Mouse (Mus musculus) spleen, adult 12 weeks (tissue): ENCODE data around the gene Cox18.
"Not testable (repeated sequence)": the region's sequence is repeated elsewhere in the genome, so short reads cannot be mapped to it uniquely, and the experiment has no call there.

ENCODE experiments used
- DNase-seq: peaks from one replicate; pipeline ENCODE4 v3.0.0; 2022; ENCODE audit warnings: low spot score

The Cox18 gene

DNA sequence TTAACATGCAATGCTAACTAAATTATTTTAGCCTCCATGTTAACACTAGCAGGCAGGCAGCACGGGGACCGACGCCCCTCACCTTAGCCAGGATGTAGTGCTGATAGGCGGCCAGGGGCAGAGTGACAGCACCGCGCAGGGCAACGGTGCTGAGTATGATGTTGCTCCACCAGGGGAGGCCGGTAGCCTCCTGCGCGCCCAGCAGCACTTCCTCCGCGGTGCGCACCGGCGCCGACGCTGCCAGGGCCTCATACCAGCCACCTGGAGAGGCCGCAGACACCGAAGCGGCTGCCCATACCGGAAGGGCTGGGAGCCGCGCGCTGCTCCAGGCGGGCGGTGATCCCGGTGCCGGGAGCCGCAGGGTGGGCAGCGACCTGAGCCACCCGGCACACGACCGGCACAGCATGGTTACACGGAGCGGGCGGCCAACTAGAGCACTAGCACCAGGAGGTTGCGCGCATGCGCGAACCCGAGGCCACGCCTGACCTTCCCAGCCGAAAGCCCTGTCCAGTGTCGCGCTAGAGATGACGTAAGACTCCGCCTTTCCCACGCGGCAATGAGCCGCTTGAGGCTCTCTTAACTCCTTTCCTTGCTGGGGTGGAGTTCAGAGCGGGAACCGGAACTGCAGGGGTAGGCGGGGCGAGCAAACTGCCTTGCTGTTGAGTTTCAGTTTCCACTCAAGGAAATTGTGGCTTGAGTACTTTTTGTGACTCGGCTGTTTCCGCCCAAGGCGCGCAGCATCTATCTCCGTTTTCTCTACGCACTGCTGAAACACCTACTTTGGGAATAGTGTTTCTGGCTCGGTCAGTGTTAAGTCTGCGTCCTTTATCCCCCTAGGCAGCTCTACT lies at the start of gene Cox18:
Gene Cox18, minus strand, starts transcription at position 468 of the 848 bp plus-strand sequence.
- peak; percentile 98 for DNase-seq

DNA sequence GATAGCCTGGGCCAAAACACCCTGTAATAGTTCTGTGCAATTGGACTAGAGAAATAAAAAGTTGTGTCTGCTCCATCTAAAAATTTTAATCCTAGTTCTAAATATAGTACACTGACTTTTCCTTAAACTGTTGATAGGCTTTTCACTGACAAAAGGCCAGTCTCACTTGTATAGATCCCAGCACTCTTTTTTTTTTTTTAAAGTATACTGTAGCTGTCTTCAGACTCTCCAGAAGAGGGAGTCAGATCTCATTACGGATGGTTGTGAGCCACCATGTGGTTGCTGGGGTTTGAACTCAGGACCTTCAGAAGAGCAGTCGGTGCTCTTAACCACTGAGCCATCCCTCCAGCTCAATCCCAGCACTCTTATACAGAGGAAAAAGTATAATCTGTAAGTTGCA lies 38.4 kb upstream of the Cox18 start:
- not testable (repeated sequence) for DNase-seq

DNA sequence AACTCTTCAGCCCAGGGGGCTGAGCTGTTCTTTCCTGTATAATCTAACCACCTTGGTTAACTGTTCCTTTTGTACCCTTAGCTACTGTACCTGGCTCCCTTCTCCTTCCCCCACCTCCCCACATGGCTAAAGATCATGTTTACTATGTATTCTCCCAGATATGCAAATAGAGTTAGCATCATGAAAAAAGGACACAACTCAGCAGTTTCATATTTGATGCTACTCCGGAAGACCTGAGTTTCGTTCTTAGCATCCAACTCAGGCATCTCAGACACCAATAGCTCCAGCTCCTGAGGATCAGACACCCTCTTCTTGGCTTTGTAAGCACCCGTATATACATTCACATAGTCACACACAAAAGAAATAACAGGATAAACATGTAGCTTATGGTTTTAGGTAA lies 33.2 kb upstream of the Cox18 start:
- no peak for DNase-seq

DNA sequence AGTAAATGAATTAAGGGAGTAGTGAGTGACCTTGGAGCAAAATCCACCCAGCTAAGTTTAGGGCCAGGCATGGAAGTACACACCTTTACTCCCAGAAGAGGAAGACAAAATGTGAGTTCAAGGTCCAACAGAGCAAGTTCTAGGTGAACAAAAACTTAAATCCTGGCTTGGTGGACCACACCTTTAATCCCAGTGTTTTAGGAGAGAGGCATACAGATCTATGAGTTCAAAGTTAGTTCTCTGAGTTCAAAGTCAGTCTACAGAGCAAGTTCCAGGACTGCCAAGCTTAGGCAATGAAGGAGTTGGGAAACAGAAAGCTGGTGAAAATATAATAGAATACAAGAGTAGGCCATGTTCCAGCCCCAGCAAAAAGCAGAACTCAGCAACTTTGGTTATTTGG lies 23.7 kb upstream of the Cox18 start:
- DNase-seq: no peak

DNA sequence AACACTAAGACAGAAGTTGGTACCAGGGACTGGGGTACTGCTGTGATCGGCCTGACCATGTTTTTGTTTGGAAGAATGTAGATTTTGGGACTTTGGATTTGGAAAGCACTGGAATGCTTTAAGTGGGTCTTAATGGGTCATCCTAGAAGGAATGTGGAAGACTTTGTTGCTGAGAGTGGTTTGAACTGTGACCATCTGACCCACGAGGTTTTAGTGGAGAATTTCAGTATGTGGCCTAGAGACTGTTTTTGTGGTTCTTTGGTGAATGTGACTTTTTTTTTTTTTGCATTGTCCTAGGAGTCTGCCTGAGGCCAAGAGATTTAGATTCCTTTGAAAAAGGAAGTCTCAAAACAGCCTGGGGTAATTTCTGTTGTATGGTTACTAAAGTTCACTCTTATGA lies 23.2 kb upstream of the Cox18 start:
- no peak for DNase-seq

DNA sequence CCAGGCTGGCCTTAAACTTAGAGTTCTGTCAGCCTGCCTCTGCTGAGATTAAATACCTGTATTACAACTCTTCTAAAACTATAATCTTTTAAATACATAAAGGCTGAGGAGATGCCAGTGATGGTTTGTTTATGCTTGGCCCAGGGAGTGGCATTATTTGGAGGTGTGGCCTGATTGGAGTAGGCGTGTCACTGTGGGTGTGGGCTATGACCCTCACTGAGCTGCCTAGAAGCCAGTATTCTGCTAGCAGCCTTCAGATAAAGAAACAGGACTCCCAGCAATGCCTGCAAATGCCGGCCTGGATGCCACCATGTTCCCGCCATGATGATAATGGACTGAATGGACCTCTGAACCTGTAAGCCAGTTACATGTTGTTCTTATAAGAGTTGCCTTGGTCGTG lies 22.8 kb upstream of the Cox18 start:
- DNase-seq: no peak

DNA sequence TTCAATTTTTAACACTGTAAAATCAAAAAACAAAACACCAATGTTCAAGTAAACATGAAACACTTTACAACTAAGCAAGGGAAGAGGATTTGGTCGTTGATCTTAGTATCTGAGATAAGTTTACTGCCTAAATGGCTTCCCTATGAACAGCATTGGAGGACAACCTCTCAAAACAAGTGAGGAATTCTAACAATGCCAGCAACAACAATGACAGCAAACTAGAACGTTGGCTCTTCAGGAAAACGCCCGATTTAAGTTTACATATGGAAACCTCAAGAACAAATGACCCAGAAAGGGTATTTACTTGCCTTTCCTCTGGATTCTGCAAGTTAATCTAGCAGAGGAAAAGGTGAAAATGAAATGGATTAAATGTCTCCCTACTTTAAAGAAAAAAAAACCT lies 21.6 kb upstream of the Cox18 start:
- DNase-seq: no peak

DNA sequence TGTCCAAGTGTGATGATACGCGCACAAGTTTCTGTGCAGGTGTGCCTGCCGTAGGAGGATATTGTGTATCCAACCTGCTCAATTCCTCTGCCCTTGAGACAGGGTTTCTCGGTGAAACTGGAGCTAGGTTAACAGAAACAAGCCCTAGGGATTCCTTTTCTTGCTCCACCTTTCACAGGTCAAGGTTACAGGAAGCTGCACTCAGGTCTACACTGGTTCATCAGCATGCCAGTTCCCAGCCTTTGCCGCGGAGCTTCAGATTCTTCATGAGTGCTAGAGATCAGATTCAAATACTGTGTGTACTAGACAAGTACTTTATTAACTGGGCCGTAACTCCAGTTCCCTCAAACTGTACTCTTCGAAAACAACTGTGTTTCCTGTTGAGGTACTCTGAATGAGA lies 11.4 kb upstream of the Cox18 start:
- no peak for DNase-seq

DNA sequence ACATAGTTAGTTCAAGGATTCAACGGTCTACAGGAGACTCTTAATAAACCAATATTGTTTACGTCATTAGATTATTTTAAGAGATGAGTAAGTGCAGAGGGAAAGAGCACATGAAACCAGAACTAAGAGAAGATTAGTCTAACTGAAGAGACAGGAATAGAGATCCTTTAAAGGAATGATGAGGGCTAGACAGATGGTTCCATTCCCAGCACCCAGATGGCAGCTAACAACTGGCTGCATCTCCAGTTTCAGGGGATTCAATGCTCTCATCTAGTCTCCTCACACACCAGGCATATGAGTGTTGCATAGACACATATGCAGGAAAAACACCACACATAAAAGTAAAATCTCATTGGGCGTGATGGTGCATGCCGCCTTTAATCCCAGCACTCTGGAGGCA lies 9.5 kb upstream of the Cox18 start:
- no peak for DNase-seq

DNA sequence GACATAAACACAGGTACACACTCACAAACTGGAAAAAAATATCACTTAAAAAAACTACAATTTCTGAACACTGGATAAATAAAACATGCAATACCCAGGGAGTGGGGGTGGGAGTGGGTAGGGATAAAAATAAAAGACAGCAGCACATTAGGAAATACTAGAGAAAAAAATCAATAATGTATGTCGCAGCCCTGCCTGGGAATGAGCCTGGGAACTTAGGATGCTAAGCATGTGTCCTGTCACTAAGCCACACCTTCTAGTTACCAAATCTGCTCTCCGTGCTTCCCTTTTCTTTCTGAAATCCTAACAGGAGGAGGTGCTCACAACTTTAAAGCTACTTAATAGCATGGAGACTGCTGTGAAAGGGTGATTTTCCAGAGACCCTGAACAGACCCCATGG lies 6.0 kb upstream of the Cox18 start:
- no peak for DNase-seq

DNA sequence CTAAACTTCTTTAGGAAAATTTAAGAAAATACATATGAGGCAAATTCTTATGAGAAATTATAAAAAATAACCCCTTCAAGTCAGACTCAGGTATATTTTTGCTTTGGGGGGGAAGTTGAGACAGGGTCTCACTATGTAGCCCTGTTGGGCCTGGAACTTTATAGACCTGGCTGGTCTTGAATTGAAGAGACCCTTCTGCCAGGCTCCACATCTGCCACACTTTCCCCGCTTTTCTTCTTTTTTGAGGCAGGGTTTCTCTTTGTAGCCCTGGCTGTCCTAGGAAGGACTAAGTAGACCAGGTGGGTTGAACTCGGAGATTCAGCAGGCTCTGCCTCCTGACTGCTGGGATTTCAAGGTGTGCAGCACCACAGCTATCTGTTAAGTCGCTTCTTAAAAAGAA lies 2.9 kb upstream of the Cox18 start:
- DNase-seq: no peak

DNA sequence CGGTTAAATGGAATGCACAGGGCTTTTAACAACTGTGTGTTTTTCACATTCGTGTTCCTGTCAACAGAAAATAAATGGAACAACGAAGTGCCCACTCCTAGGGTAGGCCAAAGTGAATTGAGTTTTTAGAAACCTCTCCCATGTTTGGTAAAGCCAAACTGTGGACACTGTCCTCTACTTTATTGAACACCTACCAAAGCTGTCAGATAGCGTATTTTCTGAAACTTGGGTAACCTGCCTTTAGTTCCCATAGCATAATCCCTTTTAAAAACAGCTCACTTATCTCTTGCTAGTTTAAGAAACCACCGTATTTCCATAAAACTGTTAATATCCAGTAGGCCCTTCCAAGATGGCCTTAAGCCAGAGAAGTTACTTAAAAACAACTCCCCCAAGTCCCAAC lies 929 bp upstream of the Cox18 start:
- DNase-seq: no peak

DNA sequence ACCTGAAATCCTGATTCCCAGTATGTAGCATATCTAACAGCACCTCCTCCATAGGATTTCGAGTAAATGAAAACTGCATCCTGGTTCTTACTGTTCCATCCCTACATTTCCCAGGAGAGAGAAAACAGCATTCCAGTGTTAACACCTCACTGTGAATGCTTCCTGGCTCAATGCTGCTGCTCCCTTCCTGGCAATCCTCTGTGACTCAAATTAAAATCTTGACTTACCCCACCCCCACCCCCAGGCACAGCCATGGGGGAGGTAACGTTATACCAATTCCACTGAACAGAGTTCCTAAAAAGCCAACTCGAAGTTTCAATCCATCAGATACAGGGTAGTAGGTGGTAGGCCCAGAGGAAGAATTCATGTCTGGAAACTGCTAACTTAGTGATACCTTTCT lies 864 bp downstream of the Cox18 start:
- DNase-seq: no peak

DNA sequence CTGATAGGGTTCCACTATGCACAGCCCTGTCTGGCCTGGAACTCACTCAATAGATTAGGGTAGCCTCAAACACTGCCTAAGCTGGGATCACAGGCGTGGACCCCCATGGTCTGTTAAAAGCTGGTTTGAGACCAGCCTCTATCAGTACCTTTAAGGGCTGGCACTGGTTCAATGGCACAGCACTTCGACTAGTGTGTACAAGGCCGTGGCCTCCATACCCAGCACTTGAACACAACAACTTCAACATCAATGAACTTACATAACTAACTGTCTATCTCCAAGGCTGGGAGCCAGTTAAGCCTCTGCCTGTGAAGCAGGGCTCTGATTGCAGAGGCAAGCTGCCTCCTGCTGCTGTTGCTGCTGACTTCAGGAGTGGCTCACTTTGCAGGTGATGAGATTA lies 6.0 kb downstream of the Cox18 start:
- DNase-seq: no peak

DNA sequence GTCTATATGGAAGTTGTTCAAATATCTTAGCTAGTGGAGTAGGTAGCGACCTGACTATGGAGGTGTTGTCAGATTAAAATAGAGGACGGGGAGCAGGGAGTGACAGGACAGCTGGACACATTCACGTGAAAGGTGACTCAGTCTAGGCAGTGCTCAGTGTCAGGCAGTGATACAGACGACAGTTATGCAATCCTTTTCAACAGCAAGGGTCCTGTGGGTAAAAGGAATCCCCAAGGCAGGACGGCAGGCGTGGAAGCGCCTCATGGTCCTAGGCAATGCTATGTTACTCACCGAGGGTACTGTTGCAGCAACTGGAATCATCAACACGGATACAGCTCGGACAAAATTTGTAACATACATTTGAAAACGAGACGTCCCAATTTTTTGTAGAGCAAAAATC lies 6.6 kb downstream of the Cox18 start:
- no peak for DNase-seq

DNA sequence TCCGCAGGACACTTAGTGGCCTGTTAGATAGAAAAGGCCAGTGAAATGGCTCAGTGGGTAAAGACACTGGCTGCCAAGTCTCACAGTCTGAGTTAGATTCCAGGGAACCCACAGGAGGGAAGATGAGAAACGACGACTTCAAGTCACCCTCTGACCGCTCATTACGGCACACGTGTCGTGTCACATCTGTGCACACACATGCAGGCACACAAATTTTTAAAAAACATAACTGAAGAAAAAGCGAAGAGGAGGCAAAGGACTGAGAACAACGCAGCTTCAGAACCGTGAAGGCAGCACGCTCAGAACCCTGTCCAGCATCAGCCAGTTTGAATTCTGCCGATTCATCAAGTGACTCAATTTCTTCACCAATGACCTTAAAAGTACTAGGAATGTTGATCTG lies 10.4 kb downstream of the Cox18 start:
- no peak for DNase-seq

DNA sequence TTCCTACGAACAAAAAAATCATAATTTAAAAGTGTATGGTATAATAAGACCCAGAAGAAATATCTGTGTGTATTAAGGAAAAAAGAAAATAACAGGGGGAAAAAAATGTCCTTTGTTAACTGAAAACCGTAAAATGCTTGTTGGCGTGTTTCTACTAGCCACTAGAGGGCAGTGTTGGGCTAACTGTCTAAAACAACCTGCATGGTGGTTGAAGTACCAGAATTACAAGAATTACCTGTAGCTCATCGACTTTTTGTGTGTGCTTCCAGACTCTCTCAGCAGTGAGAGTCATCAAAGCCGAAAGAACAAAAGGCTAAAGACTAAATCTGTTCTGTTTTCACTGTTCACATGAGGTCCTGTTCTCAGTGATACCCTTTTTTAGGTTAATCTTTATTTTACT lies 20.6 kb downstream of the Cox18 start:
- DNase-seq: no peak

DNA sequence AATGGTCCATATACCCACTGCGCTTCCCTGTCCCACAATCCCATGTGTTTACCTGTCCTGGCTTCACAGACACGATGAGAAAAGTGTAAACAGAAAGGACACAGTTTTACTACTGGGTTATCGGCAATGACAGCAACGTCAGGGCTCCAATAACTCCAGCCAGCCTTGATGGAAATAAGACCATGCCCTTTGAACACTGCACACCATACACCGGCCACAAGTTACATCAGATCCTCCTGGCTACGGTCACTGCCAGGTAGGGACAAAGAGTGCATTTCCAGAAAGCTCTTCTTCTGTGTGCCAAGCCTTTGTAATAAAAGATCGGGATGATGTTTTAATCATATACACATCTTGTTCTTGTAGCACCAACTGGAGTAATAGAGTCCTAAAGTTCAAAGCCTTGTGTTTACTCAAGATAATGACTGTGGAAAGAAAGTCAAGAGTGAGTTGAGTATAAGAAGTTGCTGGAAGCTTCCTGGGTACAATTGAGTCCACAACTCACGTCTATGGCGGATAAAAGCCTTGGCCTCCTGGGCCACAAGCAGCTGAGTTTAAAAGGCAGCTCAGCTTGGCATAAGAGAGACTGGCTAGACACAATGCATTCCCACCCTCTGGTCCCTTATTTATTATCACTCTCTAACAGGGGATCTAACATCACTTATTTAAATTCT lies 21.2 kb downstream of the Cox18 start:
- DNase-seq: no peak

DNA sequence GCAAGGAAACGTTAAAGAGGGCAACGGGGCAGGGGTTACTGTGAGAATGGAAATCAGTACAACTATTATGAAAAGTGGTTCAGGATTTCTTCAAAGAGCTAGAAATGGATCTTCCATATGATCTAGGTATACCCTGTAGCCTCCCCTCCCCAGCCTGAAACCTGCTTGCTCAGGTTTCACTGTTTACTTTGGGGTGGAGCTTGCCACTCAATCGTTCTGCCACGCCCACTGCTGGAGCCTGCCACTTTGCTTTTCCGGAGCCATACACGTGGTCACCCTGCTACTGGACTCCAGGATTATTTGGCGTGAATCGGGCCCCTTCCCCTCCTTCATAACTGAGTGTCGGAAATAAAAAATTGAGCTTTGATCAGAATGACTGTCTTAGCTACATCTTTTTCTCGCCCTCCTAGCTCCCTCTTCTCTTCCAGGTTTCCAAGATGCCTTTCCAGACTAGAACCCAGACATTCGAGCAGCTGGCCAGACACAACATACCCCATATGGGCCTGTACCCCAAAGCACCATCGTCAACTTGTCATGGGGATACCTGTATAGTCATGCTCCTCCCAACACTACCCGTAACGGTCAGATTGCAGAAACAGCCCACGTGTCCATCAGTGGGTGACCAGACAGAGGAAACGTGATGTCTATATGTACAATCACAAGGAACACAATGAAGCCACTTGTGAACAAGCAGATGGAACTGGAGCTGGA lies 23.7 kb downstream of the Cox18 start:
- DNase-seq: no peak

DNA sequence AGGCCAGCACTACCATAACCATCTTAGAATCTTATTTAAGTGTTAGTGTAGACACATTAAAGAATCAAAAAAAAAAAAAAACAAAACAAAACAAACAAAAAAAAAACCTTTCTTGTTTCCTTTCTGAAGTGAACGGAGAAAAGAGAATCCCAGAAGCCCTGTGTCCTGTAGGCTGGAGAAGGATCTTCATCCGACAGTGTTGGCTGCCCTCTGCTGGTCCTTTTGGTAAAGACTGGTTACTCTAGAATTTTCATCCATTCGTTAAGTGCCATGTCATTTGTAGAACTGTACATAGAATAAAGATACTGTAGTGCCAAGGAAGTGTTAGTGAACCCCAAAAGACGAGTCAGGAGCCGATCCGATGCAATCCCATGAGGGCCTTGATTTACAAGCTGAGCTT lies 29.0 kb downstream of the Cox18 start:
- no peak for DNase-seq

DNA sequence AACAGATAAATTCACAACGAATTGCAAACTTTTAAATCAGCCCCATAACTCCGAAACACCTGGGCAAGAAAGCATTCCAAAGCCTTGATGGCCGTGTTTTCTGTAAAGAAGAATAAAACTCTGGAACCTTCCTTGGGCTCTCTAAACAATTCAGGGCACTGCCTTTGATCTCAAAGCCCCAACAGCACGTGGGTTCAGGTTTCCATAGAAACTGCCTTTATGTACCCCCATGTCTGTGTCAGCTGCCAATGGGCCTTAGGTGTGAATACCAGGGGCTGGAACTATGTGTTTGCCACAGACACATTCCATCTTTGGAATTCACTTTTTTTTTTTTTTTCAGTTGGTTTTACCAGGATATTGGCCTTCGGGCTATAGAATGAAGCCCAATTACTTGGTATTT lies 41.0 kb downstream of the Cox18 start:
- DNase-seq: no peak

DNA sequence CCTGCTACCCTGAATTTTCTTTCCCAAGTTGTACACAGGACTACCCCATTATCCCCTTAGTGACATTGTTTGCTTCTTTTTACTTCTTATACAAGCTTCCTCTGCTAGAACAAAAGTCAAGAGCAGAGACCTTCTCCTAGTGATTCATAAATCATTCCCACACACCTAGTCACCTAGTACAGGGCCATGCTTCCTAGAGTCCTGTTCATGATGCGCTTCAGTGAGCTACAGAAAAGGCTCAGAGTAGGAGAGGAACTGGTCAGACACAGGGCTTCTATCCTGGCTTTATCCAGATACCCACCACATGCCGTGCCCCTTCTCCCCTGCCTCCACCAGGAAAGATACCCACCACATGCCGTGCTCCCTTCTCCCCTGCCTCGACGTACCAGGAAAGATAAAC lies 44.7 kb downstream of the Cox18 start:
- no peak for DNase-seq

DNA sequence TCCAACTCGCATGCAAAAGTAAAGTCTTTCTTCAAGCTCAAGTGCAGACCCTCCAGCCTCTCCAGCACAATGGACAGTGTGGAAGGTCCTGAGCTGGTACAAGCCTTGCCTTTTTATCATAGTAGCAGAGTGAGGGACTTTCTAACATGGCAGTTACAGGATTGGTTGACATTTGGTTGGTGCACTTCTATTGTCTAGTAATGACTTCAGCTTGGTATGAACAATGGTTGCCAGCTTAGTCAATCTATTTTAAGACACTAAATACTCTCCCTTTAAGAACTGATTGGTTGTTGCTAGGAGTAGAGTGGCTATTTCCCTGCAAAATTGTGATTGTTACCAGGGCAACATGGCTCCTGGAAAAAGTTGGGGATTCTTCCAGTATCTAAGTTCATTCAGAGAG lies 45.7 kb downstream of the Cox18 start:
- DNase-seq: no peak
